Mouse (Mus musculus) adrenal gland, postnatal 25 days (tissue): ENCODE data around the gene Hmbs. TPM values are rescaled to one million over a fixed set of nuclear protein-coding genes. Genes with fewer than 3 reads are reported as not detected.
"Not testable (repeated sequence)": the region's sequence is repeated elsewhere in the genome, so short reads cannot be mapped to it uniquely, and the experiment has no call there.

Experiments used
- DNase-seq: peaks from one replicate; pipeline ENCODE4 v3.0.0; 2021; ENCODE audit warnings: mixed read lengths
- total RNA-seq: library from RNA; stranded (reverse); gene quantifications from 2 replicates; pipeline ENCODE4 v1.2.3, GENCODE M21; 2021

The Hmbs gene
- total RNA-seq, 1 experiment from 2014 or later: 102 TPM

DNA sequence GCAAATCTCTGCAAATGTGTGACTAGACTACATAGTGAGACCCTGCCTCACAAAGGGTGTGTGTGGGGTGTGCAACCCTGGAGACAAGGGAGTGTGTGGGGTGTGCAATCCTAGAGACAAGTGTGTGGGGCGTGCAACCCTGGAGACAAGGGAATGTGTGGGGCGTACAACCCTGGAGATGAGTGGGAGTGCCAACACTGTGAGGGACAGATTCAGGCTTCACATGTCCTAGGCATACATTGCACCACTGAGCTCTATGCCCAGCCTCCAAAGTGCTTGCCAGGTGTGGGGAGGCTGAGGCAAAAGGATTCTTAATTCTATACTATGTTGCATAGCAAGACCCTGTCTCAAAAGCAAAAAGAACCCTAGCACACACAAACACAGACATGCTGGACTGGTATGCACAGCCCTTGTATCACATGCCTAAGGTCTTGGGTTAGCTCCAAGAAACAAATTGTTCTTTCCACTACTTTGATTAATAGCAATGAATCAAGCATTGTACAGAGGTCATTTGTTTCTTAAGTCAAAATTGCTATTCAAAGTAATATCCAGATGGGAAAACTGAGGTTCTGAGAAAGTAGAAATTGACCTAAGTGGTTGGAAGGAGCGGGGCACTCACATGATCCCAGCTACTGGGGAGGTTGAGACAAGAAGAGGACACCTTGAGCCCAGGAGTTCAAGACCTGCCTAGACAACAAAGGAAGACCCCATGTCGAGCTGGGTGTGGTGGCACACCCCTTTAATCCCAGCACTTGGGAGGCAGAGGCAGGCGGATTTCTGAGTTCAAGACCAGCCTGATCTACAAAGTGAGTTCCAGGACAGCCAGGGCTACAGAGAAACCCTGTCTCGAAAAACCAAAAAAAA, 1.8 kb upstream of the Hmbs start:
- no peak for DNase-seq

DNA sequence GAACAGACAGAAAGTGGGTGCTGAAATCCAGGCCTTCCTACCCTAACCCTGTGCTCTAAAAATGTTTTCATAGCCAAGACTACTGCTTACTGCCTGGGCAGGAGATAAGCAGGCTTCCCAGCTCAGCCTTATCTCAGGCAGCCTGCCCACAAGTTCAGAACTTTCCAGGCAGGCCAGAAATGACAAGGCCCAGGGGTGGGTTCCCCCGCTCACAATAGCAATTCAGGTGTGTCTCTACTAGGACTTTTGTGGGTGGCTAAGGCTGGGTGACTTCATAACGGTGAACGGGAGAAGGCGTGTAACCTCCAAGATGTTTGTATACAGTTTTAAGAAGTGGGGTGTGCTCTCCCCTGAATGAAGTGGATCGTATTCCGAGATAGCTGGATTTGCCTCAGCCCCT, 738 bp downstream of the Hmbs start:
- no peak for DNase-seq

DNA sequence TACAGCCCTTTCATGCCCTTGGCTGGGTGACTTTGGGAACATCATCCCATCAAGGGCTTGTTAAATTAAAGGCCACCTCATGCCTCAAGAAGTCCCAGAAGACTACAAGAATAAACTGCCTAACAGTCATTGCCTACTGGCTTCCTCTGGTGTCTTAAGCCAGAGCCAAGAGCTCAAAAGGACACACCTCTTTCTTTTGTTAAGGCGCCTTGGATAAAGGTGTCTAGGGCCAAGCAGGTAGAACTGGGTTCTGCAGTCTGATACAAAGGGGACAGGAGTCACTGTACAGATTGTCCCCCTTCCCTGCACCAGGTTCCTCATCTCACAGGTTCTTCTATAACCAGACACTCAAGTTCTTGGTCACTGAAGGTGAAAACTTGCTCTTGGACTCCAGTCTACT, 1.4 kb downstream of the Hmbs start:
- DNase-seq: no peak

DNA sequence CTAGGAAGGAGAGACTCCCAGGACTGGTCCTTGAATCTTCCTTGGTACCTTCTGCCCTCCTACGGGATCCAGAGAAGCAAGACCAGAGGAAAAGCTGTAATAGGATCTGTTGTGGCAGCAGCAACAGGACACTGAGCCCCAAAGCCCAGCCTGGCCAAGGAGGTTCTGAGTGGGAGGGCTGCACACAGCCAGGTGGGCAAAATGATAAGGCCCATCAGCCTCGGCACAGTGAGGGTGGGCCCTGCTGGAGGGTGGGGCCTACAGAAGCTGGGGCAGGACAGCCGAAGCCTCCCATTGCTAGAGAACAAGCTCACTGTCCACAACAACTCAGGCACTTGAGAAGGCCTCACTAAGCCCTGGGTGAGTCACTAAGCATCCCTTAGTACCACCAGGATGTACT, 1.9 kb downstream of the Hmbs start:
- DNase-seq: no peak

DNA sequence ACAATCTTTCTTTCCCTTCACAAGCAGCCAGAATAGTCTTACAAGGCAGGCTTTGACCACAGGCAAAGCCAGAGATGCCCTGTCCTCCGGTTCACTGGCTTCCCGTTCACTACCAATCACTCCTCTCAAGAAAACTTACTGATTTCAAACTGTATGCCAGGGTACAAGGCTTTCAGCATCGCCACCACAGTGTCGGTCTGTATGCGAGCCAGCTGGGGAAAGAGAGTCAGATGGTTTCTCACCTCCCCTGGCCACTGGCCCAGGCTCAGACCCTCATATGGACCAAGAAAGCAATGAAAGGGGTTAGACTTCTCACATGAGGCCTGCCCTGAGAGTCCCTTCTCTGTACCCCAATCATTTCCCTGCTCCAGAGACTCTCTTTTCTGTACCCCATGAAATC, 2.5 kb downstream of the Hmbs start:
- no peak for DNase-seq

DNA sequence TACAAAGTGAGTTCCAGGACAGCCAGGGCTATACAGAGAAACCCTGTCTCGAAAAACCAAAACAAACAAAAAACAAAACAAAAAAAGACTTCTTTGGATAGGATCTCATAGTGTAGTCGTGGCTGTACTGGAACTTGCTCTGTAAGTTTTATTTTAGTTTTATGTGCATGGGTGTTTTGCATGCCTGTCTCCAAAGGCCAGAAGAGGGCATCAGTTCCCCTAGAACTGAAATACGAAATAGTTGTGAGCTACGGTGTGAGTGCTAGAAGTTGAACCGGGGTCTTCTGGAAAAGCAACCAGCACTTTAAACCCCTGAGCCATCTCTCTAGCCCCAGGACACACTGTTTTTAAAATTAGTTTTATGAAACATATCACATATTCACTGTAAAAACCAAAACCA, 5.5 kb downstream of the Hmbs start:
- no peak for DNase-seq

DNA sequence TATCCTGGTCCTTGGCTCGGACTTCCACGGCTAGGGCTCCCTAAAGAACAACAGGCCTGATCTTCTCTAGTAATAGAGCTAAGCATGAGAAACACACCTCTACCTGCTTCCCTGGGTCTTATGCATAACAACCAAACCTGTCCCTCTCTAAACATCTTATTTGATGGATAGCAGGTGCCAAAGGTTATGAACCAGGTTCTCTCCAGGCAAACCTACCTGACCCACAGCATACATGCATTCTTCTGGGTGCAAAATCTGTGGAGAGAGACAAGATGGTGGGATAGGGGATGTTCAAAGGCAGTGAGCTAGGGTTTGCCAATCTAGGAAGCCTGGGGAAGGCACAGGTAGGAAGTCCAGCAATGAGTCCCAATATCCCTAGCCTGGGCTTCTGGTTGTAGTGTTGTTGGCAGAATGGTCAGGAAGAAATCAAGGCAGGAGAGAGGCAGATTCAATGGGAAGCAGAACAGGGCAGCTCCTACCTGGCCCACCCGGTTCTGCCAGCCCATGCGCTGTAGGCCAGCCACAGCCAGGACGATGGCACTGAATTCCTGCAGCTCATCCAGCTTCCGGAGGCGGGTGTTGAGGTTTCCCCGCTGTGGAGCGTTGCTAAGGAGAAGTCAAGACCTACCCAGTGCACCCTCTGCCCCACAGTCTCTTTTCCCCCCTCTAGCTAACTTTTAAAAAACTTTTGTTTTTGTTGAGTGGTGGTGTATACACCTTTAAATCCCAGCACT, 6.4 kb downstream of the Hmbs start:
- DNase-seq: no peak

DNA sequence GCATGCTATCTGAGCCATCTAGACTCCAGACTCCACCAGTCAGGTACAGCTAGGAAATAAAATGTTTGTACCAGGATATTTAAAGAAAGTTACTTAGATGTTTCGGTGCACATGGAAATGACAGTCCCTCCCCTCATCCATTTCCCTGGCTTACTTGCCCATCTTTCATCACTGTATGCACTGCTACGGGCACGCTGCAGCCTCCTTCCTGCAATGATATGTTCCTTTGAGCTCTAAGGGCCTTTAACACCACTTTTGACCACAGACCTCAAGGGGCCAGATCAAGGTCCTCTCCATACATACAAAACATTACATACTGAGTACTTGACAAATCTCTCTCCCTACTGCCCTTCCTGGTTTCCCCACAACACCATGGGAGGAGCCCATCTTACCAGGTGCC, 7.1 kb downstream of the Hmbs start:
- no peak for DNase-seq

DNA sequence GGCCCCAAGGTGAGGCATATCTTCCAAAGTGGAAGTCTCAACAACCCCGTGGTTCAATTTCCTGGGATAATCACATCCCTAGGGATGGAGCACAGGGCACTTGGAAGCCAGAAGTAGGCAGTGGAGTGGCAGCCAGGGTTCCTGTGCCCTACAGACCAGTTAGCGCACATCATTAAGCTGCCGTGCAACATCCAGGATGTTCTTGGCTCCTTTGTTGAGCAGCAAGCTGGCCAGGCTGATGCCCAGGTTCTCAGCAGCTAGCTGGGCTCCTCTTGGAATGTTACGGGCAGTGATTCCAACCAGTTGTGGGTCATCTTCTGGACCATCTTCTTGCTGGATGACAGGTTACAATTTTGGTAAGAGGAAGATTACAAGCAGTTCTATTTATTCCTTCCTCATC, 7.5 kb downstream of the Hmbs start:
- DNase-seq: not testable (repeated sequence)

DNA sequence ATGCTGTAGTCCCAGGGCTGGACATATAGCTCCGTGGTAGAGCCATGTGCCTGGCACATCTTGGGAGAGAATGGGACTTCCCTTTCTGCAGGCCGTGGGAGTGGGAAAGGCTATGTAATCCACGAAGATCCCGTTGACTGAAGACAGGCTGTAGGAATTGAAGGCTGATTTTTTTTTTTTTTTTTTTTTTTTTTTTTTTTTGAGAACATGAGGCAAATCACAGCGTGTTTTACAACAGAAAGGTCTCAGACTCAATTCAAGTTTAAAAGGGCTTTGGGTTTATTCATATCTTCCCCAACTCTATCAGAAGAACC, 8.0 kb downstream of the Hmbs start:
- no peak for DNase-seq

DNA sequence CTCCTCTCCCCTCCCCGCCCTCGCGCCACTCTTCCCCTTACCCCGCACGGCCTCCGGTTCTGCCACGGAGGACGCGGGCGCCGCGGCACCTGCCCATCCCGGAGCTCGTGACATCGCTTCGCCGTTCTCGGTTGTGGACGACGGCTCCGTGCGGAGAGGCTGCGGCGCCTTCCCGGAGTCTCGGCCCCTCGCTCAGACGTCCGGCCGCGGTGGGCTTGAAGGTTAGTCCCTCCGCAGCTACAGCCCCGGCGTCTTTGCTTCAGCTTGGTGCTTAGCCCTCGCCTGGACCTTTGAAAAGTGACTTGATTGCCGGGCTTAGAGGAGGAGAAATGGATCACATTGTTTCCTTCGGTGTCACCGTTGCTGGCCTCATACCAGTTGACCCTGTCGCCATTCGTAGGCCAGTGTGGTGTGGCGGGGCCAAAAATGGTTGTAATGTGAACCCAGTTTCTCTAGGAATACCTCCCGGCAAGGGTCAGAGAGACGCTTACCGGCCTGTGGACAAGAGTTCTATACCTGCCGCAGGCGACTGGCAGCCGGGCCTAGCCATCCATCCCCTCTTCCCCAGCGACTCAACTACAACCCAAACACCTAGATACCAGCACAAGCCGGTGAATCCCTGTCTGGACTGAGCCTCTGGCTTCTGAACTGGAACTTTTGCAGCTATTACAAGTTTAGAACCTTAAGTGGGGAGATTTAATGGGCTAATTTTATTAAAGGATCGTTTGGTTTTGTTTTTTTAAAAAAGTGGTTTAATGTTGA, 8.5 kb downstream of the Hmbs start:
- DNase-seq: peak; percentile 45

DNA sequence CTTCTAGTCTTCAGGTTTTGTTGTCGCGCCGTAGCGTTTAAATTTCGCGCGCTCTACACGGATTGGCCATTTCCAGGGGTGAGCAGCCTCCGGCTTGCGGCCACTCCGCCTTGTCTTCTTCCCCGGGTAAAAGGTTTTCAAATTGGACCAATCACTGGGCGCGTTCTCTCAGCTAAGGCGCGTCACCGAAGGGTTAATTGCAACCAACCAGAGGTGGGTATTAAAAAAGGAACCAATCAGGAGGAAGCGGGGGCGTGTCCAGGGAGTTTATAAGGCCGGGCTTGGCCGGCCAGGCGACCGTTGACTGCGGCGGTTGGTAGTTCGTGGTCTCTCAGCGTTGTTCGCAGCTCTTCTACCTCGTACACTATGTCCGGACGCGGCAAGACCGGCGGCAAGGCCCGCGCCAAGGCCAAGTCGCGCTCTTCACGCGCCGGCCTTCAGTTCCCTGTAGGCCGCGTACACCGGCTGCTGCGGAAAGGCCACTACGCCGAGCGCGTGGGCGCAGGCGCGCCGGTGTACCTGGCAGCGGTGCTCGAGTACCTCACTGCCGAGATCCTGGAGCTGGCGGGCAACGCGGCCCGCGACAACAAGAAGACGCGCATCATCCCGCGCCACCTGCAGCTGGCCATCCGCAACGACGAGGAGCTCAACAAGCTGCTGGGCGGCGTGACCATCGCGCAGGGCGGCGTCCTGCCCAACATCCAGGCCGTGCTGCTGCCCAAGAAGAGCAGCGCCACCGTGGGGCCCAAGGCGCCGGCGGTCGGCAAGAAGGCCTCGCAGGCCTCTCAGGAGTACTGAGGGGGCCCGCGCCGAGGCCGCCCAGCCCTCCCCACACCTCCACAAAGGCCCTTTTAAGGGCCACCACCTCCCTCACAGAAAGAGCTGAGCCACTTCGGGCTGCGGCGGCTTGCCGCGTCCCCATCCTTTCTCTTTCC, 9.4 kb downstream of the Hmbs start, which contains the start of gene H2afx:
H2afx (plus strand) TSS at position 299 of the 935 bp plus-strand sequence.
- peak; percentile 94 for DNase-seq

DNA sequence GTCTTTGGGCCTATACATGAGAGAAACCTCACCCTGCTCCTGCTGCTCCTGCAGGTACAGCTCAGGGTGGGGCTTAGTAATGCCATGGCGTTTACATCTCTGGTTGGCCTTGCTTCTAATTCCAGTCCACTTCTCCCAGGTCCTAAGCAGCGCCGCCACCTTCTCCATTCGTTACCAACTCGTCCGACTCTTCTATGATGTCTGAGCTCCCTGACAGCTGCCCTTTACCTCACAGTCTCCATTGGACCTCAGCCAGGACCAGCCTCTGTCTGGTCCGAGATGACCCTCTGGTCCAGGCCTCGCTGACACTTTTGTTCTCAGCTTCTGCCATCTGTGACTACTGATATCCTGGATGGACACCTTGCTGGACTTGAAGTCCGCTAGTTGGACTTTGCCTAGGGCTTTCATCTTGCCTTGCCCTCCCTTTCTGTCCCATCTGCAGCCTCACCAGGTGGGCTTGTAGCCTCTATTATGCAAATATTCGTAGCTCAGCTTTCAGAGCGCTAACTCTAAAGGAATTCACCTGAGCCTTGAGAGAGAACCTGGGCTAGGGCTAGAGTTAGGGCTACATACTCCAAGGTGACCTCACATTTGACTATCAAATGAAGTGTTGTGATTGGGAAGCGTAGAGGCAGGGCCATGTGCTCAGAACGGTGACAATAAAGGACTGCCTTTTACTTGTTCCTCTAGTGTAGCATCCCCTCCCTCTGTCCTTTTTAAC, 10.9 kb downstream of the Hmbs start:
- DNase-seq: no peak

DNA sequence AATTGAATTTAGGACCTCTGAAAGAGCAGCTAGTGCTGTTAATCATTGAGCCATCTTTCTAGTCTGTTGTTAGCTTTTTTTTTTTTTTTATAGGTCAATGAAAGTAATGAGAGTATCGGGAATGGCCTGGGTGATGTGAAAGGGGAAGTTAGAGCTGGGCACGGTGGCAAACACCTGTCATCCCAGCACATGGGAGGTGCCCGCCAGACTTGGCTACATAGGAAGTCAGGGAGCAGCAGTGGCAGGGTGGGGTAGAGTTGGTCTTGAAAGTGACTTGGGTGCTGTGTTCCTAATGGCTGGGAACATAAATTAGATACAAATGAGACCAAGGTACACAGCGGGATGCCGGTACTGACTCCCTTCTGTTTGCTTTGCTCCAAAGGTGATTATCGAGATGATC, 13.3 kb downstream of the Hmbs start:
- DNase-seq: no peak

DNA sequence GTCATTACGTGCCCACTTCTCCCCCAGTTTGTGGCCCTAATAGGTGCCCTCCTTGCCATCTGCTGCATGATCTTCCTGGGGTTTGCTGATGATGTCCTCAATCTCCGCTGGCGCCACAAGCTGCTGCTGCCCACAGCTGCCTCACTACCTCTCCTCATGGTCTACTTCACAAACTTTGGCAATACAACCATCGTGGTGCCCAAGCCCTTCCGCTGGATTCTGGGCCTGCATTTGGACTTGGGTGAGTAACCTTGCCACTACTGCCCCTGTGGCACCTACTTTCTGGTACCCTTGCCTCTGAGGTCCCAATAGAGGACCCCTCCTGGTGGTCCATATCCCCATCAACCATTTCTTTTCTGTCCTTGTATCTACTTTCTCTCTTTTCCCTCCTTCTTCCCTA, 16.1 kb downstream of the Hmbs start:
- no peak for DNase-seq

DNA sequence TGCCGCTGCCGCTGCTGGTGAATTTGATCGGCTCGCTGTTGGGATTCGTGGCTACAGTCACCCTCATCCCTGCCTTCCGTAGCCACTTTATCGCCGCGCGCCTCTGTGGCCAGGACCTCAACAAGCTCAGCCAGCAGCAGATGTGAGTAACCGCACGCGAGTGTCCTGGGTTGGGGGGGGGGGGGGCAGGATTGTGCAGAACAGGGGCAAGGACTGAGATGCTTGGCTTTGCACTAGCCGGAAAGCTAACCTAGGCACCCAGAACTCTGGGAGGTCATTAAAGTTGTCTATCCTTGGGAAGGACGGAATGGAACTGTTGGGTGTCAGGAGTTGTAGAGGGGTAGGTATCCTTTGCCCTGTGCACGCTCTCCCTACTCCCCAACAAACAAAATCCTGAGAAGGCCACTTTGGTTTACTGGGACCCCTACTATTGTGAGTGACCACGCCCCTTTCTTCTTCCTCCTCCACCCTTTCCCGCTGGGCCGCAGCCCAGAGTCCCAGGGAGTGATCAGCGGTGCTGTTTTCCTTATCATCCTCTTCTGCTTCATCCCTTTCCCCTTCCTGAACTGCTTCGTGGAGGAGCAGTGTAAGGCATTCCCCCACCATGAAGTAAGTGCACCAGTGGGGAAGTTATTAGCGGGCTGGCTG, 16.8 kb downstream of the Hmbs start:
- no peak for DNase-seq

DNA sequence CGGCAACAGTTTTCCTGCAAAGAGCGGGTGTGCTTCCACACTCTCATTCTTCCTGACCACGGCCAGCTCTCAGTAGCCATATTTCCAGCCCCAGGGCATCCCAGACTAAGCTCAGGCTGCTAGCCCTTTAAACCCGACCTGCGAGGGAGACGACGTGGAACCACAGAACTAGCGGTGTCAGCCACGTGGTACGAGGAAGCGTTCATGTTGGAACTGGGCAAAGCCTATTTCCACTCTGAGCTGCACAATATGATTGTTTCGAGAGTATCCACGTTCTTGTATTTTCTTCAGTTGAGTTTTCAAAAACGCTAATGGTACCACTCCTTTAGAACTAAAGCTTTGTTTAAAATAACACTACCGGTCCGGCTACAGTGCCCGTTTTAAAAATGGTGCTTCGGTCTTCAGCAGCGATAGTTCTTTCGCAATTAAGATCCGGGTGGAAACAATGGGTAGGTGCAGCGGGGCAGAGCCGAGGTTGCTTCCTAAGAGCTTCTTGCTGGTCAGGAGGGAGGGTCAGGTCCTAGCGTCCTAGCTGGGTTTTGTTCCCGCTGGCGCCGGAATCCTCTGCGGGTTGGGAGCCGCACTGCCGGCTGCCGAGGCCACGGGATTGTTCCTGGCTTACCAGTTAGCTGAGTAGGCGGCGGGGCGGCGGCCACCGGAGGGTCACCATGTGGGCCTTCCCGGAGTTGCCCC, 17.5 kb downstream of the Hmbs start:
- DNase-seq: peak; percentile 79

DNA sequence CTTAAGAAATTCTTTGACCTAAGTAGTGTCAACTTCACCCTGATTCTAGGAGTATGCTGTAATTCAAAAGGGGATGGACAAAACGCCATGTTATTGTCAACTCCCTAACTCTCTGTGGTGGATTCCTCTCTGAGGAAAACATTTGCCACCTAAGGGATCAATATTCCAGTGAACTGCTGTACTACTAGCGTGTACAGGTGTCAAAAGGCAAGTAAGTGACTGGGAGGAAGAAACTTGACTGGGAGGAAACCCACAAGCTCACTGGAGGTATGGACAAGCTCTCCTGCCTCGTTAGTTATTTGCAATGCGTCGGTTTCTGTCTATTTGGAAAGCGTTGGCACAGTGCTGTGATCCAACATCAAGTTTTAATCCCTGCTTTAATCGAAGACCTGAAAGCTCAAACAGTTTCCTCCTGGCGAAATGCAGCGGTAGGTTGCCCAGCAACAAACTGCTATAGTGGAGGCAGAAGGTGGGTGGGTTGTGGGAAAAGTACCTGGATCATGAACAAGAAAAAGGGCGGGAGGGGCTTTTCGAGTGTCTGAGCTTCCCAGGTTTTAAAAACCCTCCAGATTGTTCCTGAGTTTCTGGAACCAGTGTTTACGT, 18.2 kb downstream of the Hmbs start, which contains the start of gene Dpagt1:
Dpagt1 (plus strand) TSS at position 252 of the 603 bp plus-strand sequence.
- no peak for DNase-seq

DNA sequence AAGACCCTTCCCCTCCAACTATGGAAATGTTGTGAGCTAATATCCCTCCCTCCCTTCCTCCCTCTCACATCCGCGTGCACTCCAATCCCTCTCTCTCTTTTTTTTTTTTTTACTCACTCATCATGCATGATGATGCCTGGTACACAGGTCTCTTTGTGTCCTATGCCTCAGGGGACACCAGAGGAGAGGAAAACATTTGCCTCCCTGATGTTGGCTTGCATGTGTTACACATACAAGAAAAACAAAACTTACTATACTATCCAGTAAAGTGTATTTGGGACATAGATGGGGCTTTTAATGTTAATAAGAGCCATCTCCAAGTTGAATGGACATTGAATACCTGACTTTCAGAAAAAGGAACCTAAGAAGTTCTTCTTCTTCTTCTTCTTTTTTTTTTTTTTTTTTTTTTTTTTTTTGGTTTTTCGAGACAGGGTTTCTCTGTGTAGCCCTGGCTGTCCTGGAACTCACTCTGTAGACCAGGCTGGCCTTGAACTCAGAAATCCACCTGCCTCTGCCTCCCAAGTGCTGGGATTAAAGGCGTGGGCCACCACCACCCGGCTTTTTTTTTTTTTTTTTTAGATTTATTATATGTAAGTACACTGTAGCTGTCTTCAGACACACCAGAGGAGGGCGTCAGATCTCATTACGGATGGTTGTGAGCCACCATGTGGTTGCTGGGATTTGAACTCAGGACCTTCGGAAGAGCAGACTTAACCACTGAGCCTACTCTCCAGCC, 18.8 kb downstream of the Hmbs start:
- not testable (repeated sequence) for DNase-seq
